Mouse (Mus musculus): ENCODE data around the gene Plppr1. TPM values are rescaled to one million over a fixed set of nuclear protein-coding genes. Genes with fewer than 3 reads are reported as not detected.
"Not testable (repeated sequence)": the region's sequence is repeated elsewhere in the genome, so short reads cannot be mapped to it uniquely, and the experiment has no call there.

Plppr1 gene
- polyA plus RNA-seq, 1 experiment from 2014 or later = 60.2 TPM

- H3K4me1 ChIP-seq (replicated peaks; ENCODE audit: control insufficient read depth, insufficient read depth, low read length) = no peaks in the 10 kb centered on the region
- H3K9me3 ChIP-seq (ENCODE audit: control insufficient read depth, low read length) = no peaks in the 10 kb centered on the region
- no peak overlapping the region for H3K4me3 ChIP-seq (replicated peaks; ENCODE audit: low read length)
- 61% methylated on average over 4 of the region's 4 CpGs for WGBS
- H3K27ac ChIP-seq (ENCODE audit: low read length) = no peak overlapping the region
- no peak overlapping the region for H3K4me2 ChIP-seq (ENCODE audit: low read length)
- 0 out of 2 replicates have a peak, but pooled peaks have one; percentile 38 for ATAC-seq
- H3K27me3 ChIP-seq (replicated peaks; ENCODE audit: control insufficient read depth, insufficient read depth, low read length) = no peaks in the 10 kb centered on the region
- H3K36me3 ChIP-seq (ENCODE audit: control insufficient read depth, insufficient read depth) = no peaks in the 10 kb centered on the region
- H3K9ac ChIP-seq (replicated peaks; ENCODE audit: low read depth, low read length) = no peak overlapping the region
Measured at GRCm38 (mm10) chr4:49286197-49286492, 227.1 kb downstream of the Plppr1 start.

DNA sequence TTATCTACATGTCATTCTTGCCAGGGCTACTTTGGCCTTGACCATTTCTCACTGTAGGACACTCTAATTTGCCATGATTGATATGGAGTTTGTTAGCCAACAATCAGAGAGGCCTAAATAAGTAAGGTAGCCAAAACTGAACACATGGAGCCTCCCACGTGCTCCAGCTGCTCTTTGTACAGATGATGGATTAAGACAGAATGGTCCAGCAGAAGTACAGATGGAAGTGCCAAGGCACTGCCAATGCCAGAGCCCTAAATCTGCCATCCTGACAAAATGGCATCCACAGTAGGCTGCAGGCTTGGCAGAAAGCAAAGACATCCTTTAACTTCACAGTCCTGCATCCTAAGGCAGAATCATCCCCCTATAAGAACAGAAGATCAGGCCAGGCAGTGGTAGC is 237.4 kb downstream of the Plppr1 start:
- H3K27me3 ChIP-seq (replicated peaks; ENCODE audit: control insufficient read depth, insufficient read depth, low read length) = no peaks in the 10 kb centered on the region
- no peaks in the 10 kb centered on the region for H3K4me1 ChIP-seq (replicated peaks; ENCODE audit: control insufficient read depth, insufficient read depth, low read length)
- H3K4me2 ChIP-seq (ENCODE audit: low read length) = no peak overlapping the region
- WGBS = 43% methylated on average over 1 of the region's 1 CpGs
- H3K27ac ChIP-seq (ENCODE audit: low read length) = no peak overlapping the region
- H3K9me3 ChIP-seq (ENCODE audit: control insufficient read depth, low read length) = no peaks in the 10 kb centered on the region
- H3K9ac ChIP-seq (replicated peaks; ENCODE audit: low read depth, low read length) = no peak overlapping the region
- peak; percentile 47; the same call in 1 of the 2 replicates for ATAC-seq
- no peak overlapping the region for H3K4me3 ChIP-seq (replicated peaks; ENCODE audit: low read length)
- H3K36me3 ChIP-seq (ENCODE audit: control insufficient read depth, insufficient read depth) = no peaks in the 10 kb centered on the region

GRCm38 (mm10) chr4:49299576-49299975 is 240.5 kb downstream of the Plppr1 start:
- ATAC-seq = peak; percentile 45
- no peak overlapping the region for H3K4me3 ChIP-seq (replicated peaks; ENCODE audit: low read length)
- no peak overlapping the region for H3K9ac ChIP-seq (replicated peaks; ENCODE audit: low read depth, low read length)
- no peak overlapping the region for H3K27ac ChIP-seq (ENCODE audit: low read length)
- no peaks in the 10 kb centered on the region for H3K36me3 ChIP-seq (ENCODE audit: control insufficient read depth, insufficient read depth)
- no peaks in the 10 kb centered on the region for H3K4me1 ChIP-seq (replicated peaks; ENCODE audit: control insufficient read depth, insufficient read depth, low read length)
- H3K27me3 ChIP-seq (replicated peaks; ENCODE audit: control insufficient read depth, insufficient read depth, low read length) = no peaks in the 10 kb centered on the region
- H3K9me3 ChIP-seq (ENCODE audit: control insufficient read depth, low read length) = no peaks in the 10 kb centered on the region
- H3K4me2 ChIP-seq (ENCODE audit: low read length) = no peak overlapping the region
- 27% methylated on average over 1 of the region's 1 CpGs for WGBS

DNA sequence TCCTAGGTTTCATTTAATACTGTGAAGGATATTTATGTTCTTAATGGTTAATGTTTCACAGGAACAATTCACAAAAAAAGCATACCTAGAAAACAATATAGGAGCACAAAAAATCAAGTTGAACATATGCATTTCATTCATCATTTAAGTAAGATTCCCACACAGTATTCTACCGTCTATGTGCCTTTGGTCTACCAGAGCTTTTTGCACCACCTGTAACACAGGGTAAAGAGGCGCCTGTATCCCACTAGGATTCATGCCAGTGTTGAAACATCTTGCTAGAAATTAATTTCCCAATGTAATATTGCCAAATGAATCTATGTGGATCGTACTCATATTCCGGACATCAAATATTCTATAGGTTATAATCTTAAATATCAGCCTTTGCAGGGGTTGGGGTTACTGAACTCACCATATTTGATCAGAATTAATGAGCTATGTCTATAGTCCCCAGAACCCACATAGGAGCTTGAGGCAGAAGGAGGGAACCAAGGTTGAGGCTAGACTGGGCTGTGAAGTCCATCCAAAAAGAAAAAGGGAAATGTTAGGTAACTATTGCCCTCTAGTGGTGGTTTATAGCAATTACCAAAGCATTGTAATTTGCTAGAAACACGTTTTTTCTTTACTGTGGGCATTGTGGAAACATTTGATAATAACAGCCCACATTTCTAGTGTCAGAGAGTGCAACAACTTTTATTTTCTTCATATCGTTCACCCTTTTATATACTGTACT is 263.0 kb downstream of the Plppr1 start:
- Histone ChIP-seq H3K4me3 (replicated peaks; ENCODE audit: low read length) (no peak overlapping the region), H3K27ac (ENCODE audit: low read length) (no peak overlapping the region), H3K4me2 (ENCODE audit: low read length) (no peak overlapping the region), H3K4me1 (replicated peaks; ENCODE audit: control insufficient read depth, insufficient read depth, low read length) (no peaks in the 10 kb centered on the region), H3K27me3 (replicated peaks; ENCODE audit: control insufficient read depth, insufficient read depth, low read length) (no peaks in the 10 kb centered on the region), H3K9ac (replicated peaks; ENCODE audit: low read depth, low read length) (no peak overlapping the region), H3K36me3 (ENCODE audit: control insufficient read depth, insufficient read depth) (no peaks in the 10 kb centered on the region), H3K9me3 (ENCODE audit: control insufficient read depth, low read length) (no peaks in the 10 kb centered on the region)
- WGBS = 57% methylated on average over 6 of the region's 6 CpGs
- ATAC-seq = peak; percentile 85

- H3K4me1 ChIP-seq (replicated peaks; ENCODE audit: control insufficient read depth, insufficient read depth, low read length); H3K4me2 ChIP-seq (ENCODE audit: low read length); H3K9me3 ChIP-seq (ENCODE audit: control insufficient read depth, low read length); H3K9ac ChIP-seq (replicated peaks; ENCODE audit: low read depth, low read length); H3K27ac ChIP-seq (ENCODE audit: low read length); ATAC-seq; H3K4me3 ChIP-seq (replicated peaks; ENCODE audit: low read length); H3K36me3 ChIP-seq (ENCODE audit: control insufficient read depth, insufficient read depth); H3K27me3 ChIP-seq (replicated peaks; ENCODE audit: control insufficient read depth, insufficient read depth, low read length): not testable (repeated sequence)
- 88% methylated on average over 3 of the region's 4 CpGs for WGBS
Measured at GRCm38 (mm10) chr4:49337949-49338348, 278.9 kb downstream of the Plppr1 start.

- WGBS = 81% methylated on average over 3 of the region's 3 CpGs
Measured at GRCm38 (mm10) chr4:49340091-49340490, 281.0 kb downstream of the Plppr1 start.

DNA sequence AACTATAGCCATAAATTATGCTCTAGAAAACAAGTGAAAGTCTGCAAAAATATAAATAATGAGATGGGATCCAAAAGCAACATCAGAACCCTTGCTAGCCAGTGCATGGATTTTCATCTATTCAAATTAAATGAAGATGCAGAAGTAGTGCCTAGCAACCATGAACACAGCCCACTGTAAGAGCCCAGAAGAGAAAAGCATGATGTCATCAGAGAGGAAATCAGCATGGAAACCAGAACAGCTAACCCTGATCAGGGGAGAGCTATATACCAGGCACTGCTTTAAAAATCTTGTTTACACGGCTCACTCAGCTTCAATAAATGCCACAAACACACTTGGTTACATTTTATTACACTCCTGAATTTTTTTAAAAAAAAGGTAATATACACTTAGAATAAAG is 288.9 kb downstream of the Plppr1 start:
- not testable (repeated sequence) for H3K4me3 ChIP-seq (replicated peaks; ENCODE audit: low read length); H3K4me1 ChIP-seq (replicated peaks; ENCODE audit: control insufficient read depth, insufficient read depth, low read length); H3K27ac ChIP-seq (ENCODE audit: low read length); H3K27me3 ChIP-seq (replicated peaks; ENCODE audit: control insufficient read depth, insufficient read depth, low read length); H3K9me3 ChIP-seq (ENCODE audit: control insufficient read depth, low read length); H3K36me3 ChIP-seq (ENCODE audit: control insufficient read depth, insufficient read depth); H3K9ac ChIP-seq (replicated peaks; ENCODE audit: low read depth, low read length); H3K4me2 ChIP-seq (ENCODE audit: low read length)
- 60% methylated on average over 1 of the region's 1 CpGs for WGBS
- ATAC-seq = peak; percentile 61; the same call in 1 of the 2 replicates

More at GRCm38 (mm10) chr4:49340091-49340490, 281.0 kb downstream of the Plppr1 start:
- not testable (repeated sequence) for H3K9me3 ChIP-seq (ENCODE audit: control insufficient read depth, low read length); ATAC-seq; H3K4me3 ChIP-seq (replicated peaks; ENCODE audit: low read length); H3K9ac ChIP-seq (replicated peaks; ENCODE audit: low read depth, low read length); H3K27me3 ChIP-seq (replicated peaks; ENCODE audit: control insufficient read depth, insufficient read depth, low read length); H3K27ac ChIP-seq (ENCODE audit: low read length); H3K36me3 ChIP-seq (ENCODE audit: control insufficient read depth, insufficient read depth); H3K4me2 ChIP-seq (ENCODE audit: low read length); H3K4me1 ChIP-seq (replicated peaks; ENCODE audit: control insufficient read depth, insufficient read depth, low read length)

DNA sequence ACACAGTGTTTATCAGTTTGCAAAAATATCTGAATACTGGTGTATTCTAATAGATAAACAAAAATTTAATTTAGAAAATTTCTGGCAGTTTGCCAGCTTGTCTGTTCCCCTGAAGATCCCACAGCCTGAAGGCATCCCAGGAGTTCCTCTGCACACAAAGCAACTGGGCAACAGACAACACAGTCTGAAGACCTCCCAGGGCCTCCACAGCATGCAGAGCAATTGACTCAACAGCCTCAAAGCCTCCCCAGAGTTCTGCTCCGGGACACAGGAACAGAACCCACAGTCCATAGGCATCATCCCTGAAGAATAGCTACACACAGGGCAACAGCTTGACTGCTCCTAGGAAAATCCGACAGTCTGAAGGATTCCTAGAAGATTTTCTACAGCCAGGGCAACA is 289.6 kb downstream of the Plppr1 start:
- ATAC-seq = no peak; the same call in 1 of the 2 replicates
- Histone ChIP-seq H3K4me3 (replicated peaks; ENCODE audit: low read length) (no peak overlapping the region), H3K27ac (ENCODE audit: low read length) (no peak overlapping the region), H3K4me2 (ENCODE audit: low read length) (no peak overlapping the region), H3K9ac (replicated peaks; ENCODE audit: low read depth, low read length) (no peak overlapping the region), H3K27me3 (replicated peaks; ENCODE audit: control insufficient read depth, insufficient read depth, low read length) (no peaks in the 10 kb centered on the region), H3K4me1 (replicated peaks; ENCODE audit: control insufficient read depth, insufficient read depth, low read length) (no peaks in the 10 kb centered on the region), H3K36me3 (ENCODE audit: control insufficient read depth, insufficient read depth) (no peaks in the 10 kb centered on the region), H3K9me3 (ENCODE audit: control insufficient read depth, low read length) (no peaks in the 10 kb centered on the region)
- WGBS = 35% methylated on average over 2 of the region's 2 CpGs

GRCm38 (mm10) chr4:49350470-49350869 is 291.4 kb downstream of the Plppr1 start:
- H3K4me3 ChIP-seq (replicated peaks; ENCODE audit: low read length) = no peak overlapping the region
- no peaks in the 10 kb centered on the region for H3K9me3 ChIP-seq (ENCODE audit: control insufficient read depth, low read length)
- ATAC-seq = no peak
- no peak overlapping the region for H3K27ac ChIP-seq (ENCODE audit: low read length)
- no peaks in the 10 kb centered on the region for H3K4me1 ChIP-seq (replicated peaks; ENCODE audit: control insufficient read depth, insufficient read depth, low read length)
- no peak overlapping the region for H3K9ac ChIP-seq (replicated peaks; ENCODE audit: low read depth, low read length)
- H3K36me3 ChIP-seq (ENCODE audit: control insufficient read depth, insufficient read depth) = no peaks in the 10 kb centered on the region
- H3K27me3 ChIP-seq (replicated peaks; ENCODE audit: control insufficient read depth, insufficient read depth, low read length) = no peaks in the 10 kb centered on the region
- 93% methylated on average over 4 of the region's 4 CpGs for whole genome bisulfite sequencing
- no peak overlapping the region for H3K4me2 ChIP-seq (ENCODE audit: low read length)

GRCm38 (mm10) chr4:49357097-49357496 is 298.0 kb downstream of the Plppr1 start:
- Histone ChIP-seq H3K9me3 (ENCODE audit: control insufficient read depth, low read length) (no peaks in the 10 kb centered on the region), H3K9ac (replicated peaks; ENCODE audit: low read depth, low read length) (no peak overlapping the region), H3K27ac (ENCODE audit: low read length) (no peak overlapping the region), H3K4me3 (replicated peaks; ENCODE audit: low read length) (no peak overlapping the region), H3K4me1 (replicated peaks; ENCODE audit: control insufficient read depth, insufficient read depth, low read length) (no peaks in the 10 kb centered on the region), H3K4me2 (ENCODE audit: low read length) (no peak overlapping the region), H3K36me3 (ENCODE audit: control insufficient read depth, insufficient read depth) (no peaks in the 10 kb centered on the region), H3K27me3 (replicated peaks; ENCODE audit: control insufficient read depth, insufficient read depth, low read length) (no peaks in the 10 kb centered on the region)
- 92% methylated on average over 2 of the region's 2 CpGs for WGBS
- ATAC-seq = no peak
